Mouse (Mus musculus) MEL (cell line): Measurements from ENCODE around the gene Tomm40l. TPM values are rescaled to one million over a fixed set of nuclear protein-coding genes. Genes with fewer than 3 reads are reported as not detected.

Experiments used
- polyA plus RNA-seq, 2 experiments: library from polyadenylated mRNA; stranded (reverse) in 1 of 2; unstranded in 1 of 2; fragments of >175 nt in 1 of 2; fragments of >200 nt in 1 of 2; gene quantifications; 2 replicates each; pipeline versions ENCODE4 v1.2.1 to v1.2.4; 2012; ENCODE audit warnings: low replicate concordance in 2 of 2, low read depth in 1 of 2; ENCODE audit not compliant: insufficient read length in 2 of 2, insufficient read depth in 1 of 2, missing spikeins in 1 of 2
- total RNA-seq: library from RNA; depleted of rRNA; stranded (reverse); fragments of 300-350 nt; gene quantifications from 2 replicates; pipeline ENCODE4 v1.2.3, GENCODE M21; 2012; rRNA removed

Gene Tomm40l
- total and polyA plus RNA-seq, 3 experiments, result 40.7 to 43.4 TPM; not detected in 1

Other genes with a start within 250 kb of the Tomm40l start
- 4.7 and 6.4 TPM in 2 replicates for gene Fcgr2b, start 246.0 kb downstream of the Tomm40l start, total RNA-seq
- 1 to 10 TPM in 1 of 2 experiments, not detected in 1; 8.2 TPM for gene Fcgr2b, start 246.0 kb downstream of the Tomm40l start, polyA plus RNA-seq
- gene Fcgr4, start 203.6 kb downstream of the Tomm40l start, total RNA-seq, result not detected in 2 replicates
- not detected for gene Fcgr4, start 203.6 kb downstream of the Tomm40l start, polyA plus RNA-seq
- gene Fcgr3, start 157.6 kb downstream of the Tomm40l start, total RNA-seq, result 0.39 and 0.62 TPM in 2 replicates
- 1 to 10 TPM in 1 of 2 experiments, not detected in 1; 6.1 TPM for gene Fcgr3, start 157.6 kb downstream of the Tomm40l start, polyA plus RNA-seq
- 0.69 and 0.75 TPM in 2 replicates for gene Cfap126, start 108.6 kb downstream of the Tomm40l start, total RNA-seq
- 1 to 10 TPM in 1 of 2 experiments, not detected in 1; 3.5 TPM for gene Cfap126, start 108.6 kb downstream of the Tomm40l start, polyA plus RNA-seq
- 79.4 and 88.2 TPM in 2 replicates for gene Sdhc, start 71.9 kb downstream of the Tomm40l start, total RNA-seq
- gene Sdhc, start 71.9 kb downstream of the Tomm40l start, polyA plus RNA-seq, result 100 to 1,000 TPM in 1 of 2 experiments, not detected in 1; 224 TPM
- gene Mpz, start 71.8 kb downstream of the Tomm40l start, total RNA-seq, result 0.10 TPM in 1 of 2 replicates, not detected in the other
- gene Mpz, start 71.8 kb downstream of the Tomm40l start, polyA plus RNA-seq, result under 1 TPM in 1 of 2 experiments, not detected in 1; 0.28 TPM
- gene Pcp4l1, start 26.2 kb downstream of the Tomm40l start, total RNA-seq, result not detected in 2 replicates
- gene Pcp4l1, start 26.2 kb downstream of the Tomm40l start, polyA plus RNA-seq, result not detected
- 1.4 and 1.7 TPM in 2 replicates for gene Nr1i3, start 8.5 kb downstream of the Tomm40l start, total RNA-seq
- under 1 TPM in 1 of 2 experiments, not detected in 1; 0.24 TPM for gene Nr1i3, start 8.5 kb downstream of the Tomm40l start, polyA plus RNA-seq
- gene Apoa2, start 2.5 kb upstream of the Tomm40l start, total RNA-seq, result not detected in 2 replicates
- gene Apoa2, start 2.5 kb upstream of the Tomm40l start, polyA plus RNA-seq, result under 1 TPM in 1 of 2 experiments, not detected in 1; 0.15 TPM
- 0.36 and 0.62 TPM in 2 replicates for gene Fcer1g, start 11.9 kb upstream of the Tomm40l start, total RNA-seq
- gene Fcer1g, start 11.9 kb upstream of the Tomm40l start, polyA plus RNA-seq, result 1 to 10 TPM in 1 of 2 experiments, not detected in 1; 1.1 TPM
- not detected in 2 replicates for gene Adamts4, start 27.9 kb upstream of the Tomm40l start, total RNA-seq
- gene Adamts4, start 27.9 kb upstream of the Tomm40l start, polyA plus RNA-seq, result under 1 TPM in 1 of 2 experiments, not detected in 1; 0.03 TPM
- 164 and 169 TPM in 2 replicates for gene Ndufs2, start 28.9 kb upstream of the Tomm40l start, total RNA-seq
- 100 to 1,000 TPM; 292 to 415 TPM for gene Ndufs2, start 28.9 kb upstream of the Tomm40l start, polyA plus RNA-seq
- gene B4galt3, start 47.8 kb upstream of the Tomm40l start, total RNA-seq, result 16.5 and 16.8 TPM in 2 replicates
- 10 to 100 TPM in 1 of 2 experiments, not detected in 1; 33.1 TPM for gene B4galt3, start 47.8 kb upstream of the Tomm40l start, polyA plus RNA-seq
- gene Ppox, start 58.7 kb upstream of the Tomm40l start, total RNA-seq, result 21.5 and 27.0 TPM in 2 replicates
- 10 to 100 TPM in 1 of 2 experiments, not detected in 1; 63.6 TPM for gene Ppox, start 58.7 kb upstream of the Tomm40l start, polyA plus RNA-seq
- 10.0 and 11.3 TPM in 2 replicates for gene Usp21, start 65.5 kb upstream of the Tomm40l start, total RNA-seq
- gene Usp21, start 65.5 kb upstream of the Tomm40l start, polyA plus RNA-seq, result 10 to 100 TPM in 1 of 2 experiments, not detected in 1; 66.4 TPM
- 100 and 101 TPM in 2 replicates for gene Ufc1, start 72.5 kb upstream of the Tomm40l start, total RNA-seq
- 100 to 1,000 TPM in 1 of 2 experiments, 10 to 100 TPM in 1; 71.0 to 408 TPM for gene Ufc1, start 72.5 kb upstream of the Tomm40l start, polyA plus RNA-seq
- 24.9 and 28.7 TPM in 2 replicates for gene Dedd, start 106.6 kb upstream of the Tomm40l start, total RNA-seq
- gene Dedd, start 106.6 kb upstream of the Tomm40l start, polyA plus RNA-seq, result 10 to 100 TPM in 1 of 2 experiments, not detected in 1; 44.9 TPM
- gene Nit1, start 123.1 kb upstream of the Tomm40l start, total RNA-seq, result 17.9 and 20.0 TPM in 2 replicates
- 10 to 100 TPM in 1 of 2 experiments, not detected in 1; 26.3 TPM for gene Nit1, start 123.1 kb upstream of the Tomm40l start, polyA plus RNA-seq
- 33.8 and 36.2 TPM in 2 replicates for gene Pfdn2, start 123.2 kb upstream of the Tomm40l start, total RNA-seq
- gene Pfdn2, start 123.2 kb upstream of the Tomm40l start, polyA plus RNA-seq, result 100 to 1,000 TPM in 1 of 2 experiments, not detected in 1; 329 TPM
- gene Klhdc9, start 138.3 kb upstream of the Tomm40l start, total RNA-seq, result 0.08 and 0.10 TPM in 2 replicates
- not detected for gene Klhdc9, start 138.3 kb upstream of the Tomm40l start, polyA plus RNA-seq
- gene Nectin4, start 147.6 kb upstream of the Tomm40l start, total RNA-seq, result 0.04 TPM in 1 of 2 replicates, not detected in the other
- gene Nectin4, start 147.6 kb upstream of the Tomm40l start, polyA plus RNA-seq, result under 1 TPM in 1 of 2 experiments, not detected in 1; 0.15 TPM
- gene Arhgap30, start 166.4 kb upstream of the Tomm40l start, total RNA-seq, result 31.0 and 31.5 TPM in 2 replicates
- 10 to 100 TPM in 1 of 2 experiments, not detected in 1; 41.2 TPM for gene Arhgap30, start 166.4 kb upstream of the Tomm40l start, polyA plus RNA-seq
- gene Usf1, start 188.8 kb upstream of the Tomm40l start, total RNA-seq, result 50.0 and 56.0 TPM in 2 replicates
- 10 to 100 TPM in 1 of 2 experiments, not detected in 1; 55.0 TPM for gene Usf1, start 188.8 kb upstream of the Tomm40l start, polyA plus RNA-seq
- 0.49 and 0.50 TPM in 2 replicates for gene Tstd1, start 196.4 kb upstream of the Tomm40l start, total RNA-seq
- 1 to 10 TPM in 1 of 2 experiments, not detected in 1; 1.4 TPM for gene Tstd1, start 196.4 kb upstream of the Tomm40l start, polyA plus RNA-seq
- 0.31 and 0.42 TPM in 2 replicates for gene F11r, start 215.0 kb upstream of the Tomm40l start, total RNA-seq
- 1 to 10 TPM in 1 of 2 experiments, not detected in 1; 1.8 TPM for gene F11r, start 215.0 kb upstream of the Tomm40l start, polyA plus RNA-seq